Mouse (Mus musculus) liver, embryonic 14.5 days (tissue): ENCODE results near the gene Eif4b. TPM values are rescaled to one million over a fixed set of nuclear protein-coding genes. Genes with fewer than 3 reads are reported as not detected.
A peak's percentile ranks its signal among the peaks of the same experiment; 100 is the strongest.

Experiments
- ATAC-seq: fragments of 200-750 bp; cut with Nextera tagmentation; 2 replicates; pipeline ENCODE4 v1.8.0; 2017; ENCODE audit warnings: moderate number of reproducible peaks, mild to moderate bottlenecking, moderate library complexity; ENCODE audit not compliant: insufficient read depth
- DNase-seq, 3 experiments: peaks; one replicate each; pipeline ENCODE4 v3.0.0-alpha.2; 2012 to 2013; ENCODE audit warnings: low read depth in 3 of 3, low spot score in 3 of 3
- H3K27ac ChIP-seq: fragments of 300-500 bp; sonication (generic); 2 replicates; pipeline ENCODE4 v1.5.1; 2014; ENCODE audit warnings: moderate library complexity, mild to moderate bottlenecking, control low read depth, inconsistent platforms
- H3K27me3 ChIP-seq: fragments of 300-500 bp; sonication (generic); 2 replicates; pipeline ENCODE4 v1.6.1; 2014; ENCODE audit warnings: mild to moderate bottlenecking, low read length, moderate library complexity; ENCODE audit not compliant: control insufficient read depth, insufficient read depth
- H3K36me3 ChIP-seq: fragments of 300-500 bp; sonication (generic); replicated peaks from 2 replicates; pipeline ENCODE4 v1.6.1; 2014; ENCODE audit warnings: low read depth; ENCODE audit not compliant: control insufficient read depth, insufficient read depth
- H3K4me1 ChIP-seq, 2 experiments: fragments of 200-500 bp in 1 of 2; fragments of 300-500 bp in 1 of 2; sonication (generic) in 1 of 2; replicated peaks; 2 replicates each; pipeline ENCODE4 v1.6.1; 2012 to 2014; ENCODE audit warnings: antibody characterized with exemption in 1 of 2, inconsistent platforms in 1 of 2, low read length in 1 of 2; ENCODE audit not compliant: control insufficient read depth in 2 of 2, insufficient read depth in 2 of 2
- H3K4me2 ChIP-seq: fragments of 300-500 bp; sonication (generic); 2 replicates; pipeline ENCODE4 v1.6.1; 2014; ENCODE audit warnings: low read depth, mild to moderate bottlenecking, control low read depth, moderate library complexity
- H3K4me3 ChIP-seq, 2 experiments: fragments of 200-500 bp in 1 of 2; fragments of 300-500 bp in 1 of 2; sonication (generic) in 1 of 2; 2 replicates each; pipeline ENCODE4 v1.5.1; 2012 to 2014; ENCODE audit warnings: low read depth in 2 of 2, low read length in 2 of 2, mild to moderate bottlenecking in 2 of 2, control low read depth in 1 of 2, inconsistent platforms in 1 of 2, moderate library complexity in 1 of 2; ENCODE audit not compliant: insufficient read depth in 1 of 2
- H3K9ac ChIP-seq: fragments of 300-500 bp; sonication (generic); replicated peaks from 2 replicates; pipeline ENCODE4 v1.6.1; 2014; ENCODE audit warnings: mild to moderate bottlenecking, control low read depth, moderate library complexity
- H3K9me3 ChIP-seq: fragments of 300-500 bp; sonication (generic); 2 replicates; pipeline ENCODE4 v1.6.1; 2016; ENCODE audit warnings: low read length, mixed read lengths; ENCODE audit not compliant: control insufficient read depth
- CTCF ChIP-seq: IDR thresholded peaks from 2 replicates; pipeline ENCODE4 v1.5.1; 2016; ENCODE audit warnings: antibody characterized with exemption, low read depth, control low read depth
- EP300 ChIP-seq: IDR thresholded peaks from 2 replicates; pipeline ENCODE4 v1.6.1; 2016; ENCODE audit warnings: antibody characterized with exemption, low read depth
- WGBS: fragments of 180-500 bp; shearing (Covaris S2); extraction: QIAGEN DNeasy Blood & Tissue Kit; methylation state at CpG from one replicate; pipeline ENCODE4 v1.1.7; 2014; ENCODE audit not compliant: insufficient replicate concordance; 5-methylcytosine and 5-hydroxymethylcytosine counted together
- polyA plus RNA-seq, 2 experiments: library from polyadenylated mRNA; depleted of rRNA in 1 of 2; stranded (reverse) in 1 of 2; unstranded in 1 of 2; fragments of >200 nt; fragmentation: Nextera tagmentation in 1 of 2; extraction: Ambion mirVana in 1 of 2; gene quantifications; 2 replicates each; pipeline versions ENCODE4 v1.2.1 to v1.2.3; 2012 to 2014

The Eif4b gene
- polyA plus RNA-seq, 2 experiments: 47.8 to 66.4 TPM

GRCm38 (mm10) chr15:102112827-102113226 is 39.3 kb downstream of the Eif4b start:
- WGBS: 63% methylated on average over 8 of the region's 8 CpGs
- Histone ChIP-seq H3K27ac (no peak overlapping the region), H3K27me3 (no peaks in the 10 kb centered on the region), H3K36me3 (no peaks in the 10 kb centered on the region), H3K4me3 (no peak overlapping the region), H3K4me2 (no peak overlapping the region), H3K4me1 (peaks cover 0 to under 1% of the 10 kb centered on the region in 2 experiments; a peak in 1 of 4 replicates), H3K9ac (no peak overlapping the region), H3K9me3 (no peaks in the 10 kb centered on the region)
- ATAC-seq (no peak), DNase-seq (no peak)
- TF ChIP-seq EP300: no peak
- no peak for TF ChIP-seq CTCF

GRCm38 (mm10) chr15:102113674-102114073 is 40.1 kb downstream of the Eif4b start:
- DNase-seq (no peak), ATAC-seq (no peak)
- no peaks in the 10 kb centered on the region for H3K27me3 ChIP-seq
- H3K9ac ChIP-seq: no peak overlapping the region
- no peak overlapping the region for H3K27ac ChIP-seq
- no peak overlapping the region for H3K4me3 ChIP-seq
- no peaks in the 10 kb centered on the region for H3K9me3 ChIP-seq
- no peaks in the 10 kb centered on the region for H3K4me1 ChIP-seq
- H3K36me3 ChIP-seq: no peaks in the 10 kb centered on the region; the same call in 1 of the 2 replicates
- WGBS: 66% methylated on average over 4 of the region's 4 CpGs
- H3K4me2 ChIP-seq: no peak overlapping the region
- no peak for TF ChIP-seq EP300
- no peak for TF ChIP-seq CTCF

GRCm38 (mm10) chr15:102114651-102115260 is 41.2 kb downstream of the Eif4b start:
- TF ChIP-seq EP300 (no peak), CTCF (no peak)
- Histone ChIP-seq H3K9me3 (no peaks in the 10 kb centered on the region), H3K4me1 (no peaks in the 10 kb centered on the region), H3K27me3 (no peaks in the 10 kb centered on the region), H3K4me2 (no peak overlapping the region), H3K36me3 (no peaks in the 10 kb centered on the region; the same call in 1 of the 2 replicates), H3K9ac (no peak overlapping the region), H3K27ac (no peak overlapping the region), H3K4me3 (no peak overlapping the region)
- WGBS: 73% methylated on average over 7 of the region's 7 CpGs
- no peak for ATAC-seq
- DNase-seq: no peak

GRCm38 (mm10) chr15:102115731-102116231 is 42.2 kb downstream of the Eif4b start:
- no peak overlapping the region for H3K4me2 ChIP-seq
- ATAC-seq (peak; percentile 46; the same call in 1 of the 2 replicates), DNase-seq (no peak)
- no peaks in the 10 kb centered on the region; the same call in 1 of the 2 replicates for H3K36me3 ChIP-seq
- no peak for TF ChIP-seq CTCF
- TF ChIP-seq EP300: no peak
- H3K9ac ChIP-seq: no peak overlapping the region
- 42% methylated on average over 9 of the region's 9 CpGs for WGBS
- H3K9me3 ChIP-seq: no peaks in the 10 kb centered on the region
- no peaks in the 10 kb centered on the region for H3K27me3 ChIP-seq
- no peak overlapping the region for H3K4me3 ChIP-seq
- no peak overlapping the region for H3K27ac ChIP-seq
- H3K4me1 ChIP-seq: no peaks in the 10 kb centered on the region

- no peak overlapping the region for H3K27ac ChIP-seq
- ATAC-seq (no peak), DNase-seq (no peak)
- H3K4me2 ChIP-seq: no peak overlapping the region
- no peaks in the 10 kb centered on the region; the same call in none of the 2 replicates for H3K36me3 ChIP-seq
- H3K4me3 ChIP-seq: no peak overlapping the region
- no peaks in the 10 kb centered on the region for H3K27me3 ChIP-seq
- H3K9ac ChIP-seq: no peak overlapping the region
- no peaks in the 10 kb centered on the region for H3K9me3 ChIP-seq
- TF ChIP-seq CTCF: no peak
- no peak for TF ChIP-seq EP300
- H3K4me1 ChIP-seq: no peaks in the 10 kb centered on the region
- WGBS: 74% methylated on average over 11 of the region's 11 CpGs
Observed at GRCm38 (mm10) chr15:102116753-102117415, 43.3 kb downstream of the Eif4b start.
